Mouse (Mus musculus): ENCODE results near the gene Ctla2b. TPM values are rescaled to one million over a fixed set of nuclear protein-coding genes. Genes with fewer than 3 reads are reported as not detected.

Gene Ctla2b
- polyA plus RNA-seq, 1 experiment = 0.57 TPM

GRCm38 (mm10) chr13:60892301-60892700, 4.9 kb downstream of the Ctla2b start:
- Histone ChIP-seq H3K4me3 (ENCODE audit: control insufficient read depth, insufficient read depth, low read length) (no peak overlapping the region), H3K36me3 (ENCODE audit: control insufficient read depth, insufficient read depth, low read length) (no peaks in the 10 kb centered on the region), H3K27ac (ENCODE audit: control insufficient read depth, insufficient read depth, low read length) (no peak overlapping the region), H3K4me1 (replicated peaks; ENCODE audit: control insufficient read depth, insufficient read depth, low read length) (0 out of 2 replicates have a peak, but pooled peaks cover 2% of the 10 kb centered on the region), H3K27me3 (ENCODE audit: control insufficient read depth, insufficient read depth, low read length) (no peaks in the 10 kb centered on the region)
- 94% methylated on average over 1 of the region's 1 CpGs for WGBS
- TF ChIP-seq CTCF (IDR thresholded peaks at IDR 0.05; ENCODE audit: borderline replicate concordance, control insufficient read depth, extremely low read depth, insufficient read depth, low read length, poor library complexity) (no peak), POLR2A (IDR thresholded peaks at IDR 0.05; ENCODE audit: control insufficient read depth, extremely low read depth, insufficient read depth, low read length, poor library complexity) (no peak)
- DNase-seq = no peak

DNA sequence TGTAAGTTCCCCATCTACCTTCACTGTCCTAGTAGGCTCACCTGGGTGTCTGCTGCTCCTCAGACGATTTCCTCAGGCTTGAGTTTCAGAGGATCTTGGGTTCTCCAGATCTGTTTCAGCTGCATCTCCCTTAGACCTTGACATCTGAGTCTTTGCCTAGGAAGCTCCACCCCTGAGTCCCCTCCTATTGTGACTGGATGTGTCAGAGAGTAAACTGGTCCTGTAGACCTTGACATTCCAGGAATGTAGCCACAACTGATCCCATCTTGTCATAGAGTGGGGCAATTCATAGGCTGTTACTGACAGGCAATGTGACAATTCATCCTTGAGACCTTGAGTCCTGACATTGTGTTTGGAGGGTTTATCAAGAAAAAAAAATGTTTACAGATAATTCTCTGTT, 33.0 kb downstream of the Ctla2b start, which contains the start of gene 4930486L24Rik:
Gene 4930486L24Rik, minus strand, starts transcription at position 195 of the 400 bp plus-strand sequence.
- Histone ChIP-seq H3K36me3 (ENCODE audit: control insufficient read depth, insufficient read depth, low read length) (no peaks in the 10 kb centered on the region), H3K4me1 (replicated peaks; ENCODE audit: control insufficient read depth, insufficient read depth, low read length) (no peaks in the 10 kb centered on the region), H3K27ac (ENCODE audit: control insufficient read depth, insufficient read depth, low read length) (no peak within 1 kb of the TSS), H3K4me3 (ENCODE audit: control insufficient read depth, insufficient read depth, low read length) (no peak within 1 kb of the TSS), H3K27me3 (ENCODE audit: control insufficient read depth, insufficient read depth, low read length) (no peaks in the 10 kb centered on the region)
- 69% methylated on average over 1 of the region's 1 CpGs for WGBS
- no peak for DNase-seq
- TF ChIP-seq POLR2A (IDR thresholded peaks at IDR 0.05; ENCODE audit: control insufficient read depth, extremely low read depth, insufficient read depth, low read length, poor library complexity) (no peak), CTCF (IDR thresholded peaks at IDR 0.05; ENCODE audit: borderline replicate concordance, control insufficient read depth, extremely low read depth, insufficient read depth, low read length, poor library complexity) (no peak)

- Histone ChIP-seq H3K4me3 (ENCODE audit: control insufficient read depth, insufficient read depth, low read length) (no peak overlapping the region), H3K36me3 (ENCODE audit: control insufficient read depth, insufficient read depth, low read length) (no peaks in the 10 kb centered on the region), H3K27ac (ENCODE audit: control insufficient read depth, insufficient read depth, low read length) (peak overlapping the region; percentile 87), H3K4me1 (replicated peaks; ENCODE audit: control insufficient read depth, insufficient read depth, low read length) (peaks cover 10% of the 10 kb centered on the region), H3K27me3 (ENCODE audit: control insufficient read depth, insufficient read depth, low read length) (no peaks in the 10 kb centered on the region)
- DNase-seq = peak; percentile 69
- TF ChIP-seq POLR2A (IDR thresholded peaks at IDR 0.05; ENCODE audit: control insufficient read depth, extremely low read depth, insufficient read depth, low read length, poor library complexity) (no peak), CTCF (IDR thresholded peaks at IDR 0.05; ENCODE audit: borderline replicate concordance, control insufficient read depth, extremely low read depth, insufficient read depth, low read length, poor library complexity) (no peak)
- 54% methylated on average over 4 of the region's 4 CpGs for WGBS
Observed at GRCm38 (mm10) chr13:60848241-60849120, 48.8 kb downstream of the Ctla2b start.

Other genes with a start within 250 kb of the Ctla2b start
- gene BC051665, start 111.1 kb downstream of the Ctla2b start, polyA plus RNA-seq (2012; rRNA removed) = not detected in 2 replicates
- not detected in 2 replicates for gene Ctsll3, start 94.6 kb downstream of the Ctla2b start, polyA plus RNA-seq (2012; rRNA removed)
- gene 4930486L24Rik, start 33.0 kb downstream of the Ctla2b start, polyA plus RNA-seq (2012; rRNA removed) = 0.19 TPM in 1 of 2 replicates, not detected in the other
- gene Gm49392, start 553 bp downstream of the Ctla2b start, polyA plus RNA-seq (2012; rRNA removed) = 0.38 and 0.60 TPM in 2 replicates
- gene Tpbpb, start 7.4 kb upstream of the Ctla2b start, polyA plus RNA-seq (2012; rRNA removed) = not detected in 2 replicates
- not detected in 2 replicates for gene Gm49393, start 38.1 kb upstream of the Ctla2b start, polyA plus RNA-seq (2012; rRNA removed)
- gene Gm49391, start 39.1 kb upstream of the Ctla2b start, polyA plus RNA-seq (2012; rRNA removed) = 0.26 and 1.2 TPM in 2 replicates
- gene Ctla2a, start 39.2 kb upstream of the Ctla2b start, polyA plus RNA-seq (2012; rRNA removed) = 4.1 and 6.4 TPM in 2 replicates
- not detected in 2 replicates for gene Tpbpa, start 44.5 kb upstream of the Ctla2b start, polyA plus RNA-seq (2012; rRNA removed)
- not detected in 2 replicates for gene Ctsj, start 108.5 kb upstream of the Ctla2b start, polyA plus RNA-seq (2012; rRNA removed)
- not detected in 2 replicates for gene Ctsq, start 143.2 kb upstream of the Ctla2b start, polyA plus RNA-seq (2012; rRNA removed)

All from thymus, adult 2 months (tissue).